Mouse (Mus musculus) hindbrain, embryonic 15.5 days (tissue): ENCODE results near the gene Chit1. TPM values are rescaled to one million over a fixed set of nuclear protein-coding genes. Genes with fewer than 3 reads are reported as not detected.

ENCODE experiments used
- ATAC-seq: fragments of 200-750 bp; cut with Nextera tagmentation; 2 replicates; pipeline ENCODE4 v1.8.0; 2017; ENCODE audit warnings: low read depth, moderate number of reproducible peaks, moderate TSS enrichment; ENCODE audit not compliant: low FRiP score
- H3K27ac ChIP-seq: fragments of 300-500 bp; sonication (generic); replicated peaks from 2 replicates; pipeline ENCODE4 v1.5.1; 2015; ENCODE audit warnings: mild to moderate bottlenecking, inconsistent platforms
- H3K27me3 ChIP-seq: fragments of 300-500 bp; sonication (generic); 2 replicates; pipeline ENCODE4 v1.6.1; 2015; ENCODE audit warnings: control low read depth, inconsistent platforms
- H3K36me3 ChIP-seq: fragments of 300-500 bp; sonication (generic); 2 replicates; pipeline ENCODE4 v1.6.1; 2015; ENCODE audit warnings: control low read depth, inconsistent platforms
- H3K4me1 ChIP-seq: fragments of 300-500 bp; sonication (generic); replicated peaks from 2 replicates; pipeline ENCODE4 v1.6.1; 2015; ENCODE audit warnings: control low read depth, inconsistent platforms
- H3K4me2 ChIP-seq: fragments of 300-500 bp; sonication (generic); 2 replicates; pipeline ENCODE4 v1.6.1; 2015; ENCODE audit warnings: moderate library complexity, mild to moderate bottlenecking, inconsistent platforms
- H3K4me3 ChIP-seq: fragments of 300-500 bp; sonication (generic); 2 replicates; pipeline ENCODE4 v1.5.1; 2015; ENCODE audit warnings: mild to moderate bottlenecking, inconsistent platforms
- H3K9ac ChIP-seq: fragments of 300-500 bp; sonication (generic); 2 replicates; pipeline ENCODE4 v1.6.1; 2015; ENCODE audit warnings: inconsistent platforms
- H3K9me3 ChIP-seq: fragments of 300-500 bp; sonication (generic); 2 replicates; pipeline ENCODE4 v1.6.1; 2016; ENCODE audit warnings: control low read depth, inconsistent platforms
- WGBS: fragments of 180-500 bp; shearing (Covaris S2); methylation state at CpG from one replicate; pipeline ENCODE4 v1.1.7; 2015; 5-methylcytosine and 5-hydroxymethylcytosine counted together
- polyA plus RNA-seq: library from polyadenylated mRNA; unstranded; fragments of >200 nt; fragmentation: Nextera tagmentation; extraction: Ambion mirVana; gene quantifications from 2 replicates; pipeline ENCODE4 v1.2.1, GENCODE M21; 2015

Chit1 gene
- polyA plus RNA-seq, 1 experiment from 2014 or later = 0.38 TPM

DNA sequence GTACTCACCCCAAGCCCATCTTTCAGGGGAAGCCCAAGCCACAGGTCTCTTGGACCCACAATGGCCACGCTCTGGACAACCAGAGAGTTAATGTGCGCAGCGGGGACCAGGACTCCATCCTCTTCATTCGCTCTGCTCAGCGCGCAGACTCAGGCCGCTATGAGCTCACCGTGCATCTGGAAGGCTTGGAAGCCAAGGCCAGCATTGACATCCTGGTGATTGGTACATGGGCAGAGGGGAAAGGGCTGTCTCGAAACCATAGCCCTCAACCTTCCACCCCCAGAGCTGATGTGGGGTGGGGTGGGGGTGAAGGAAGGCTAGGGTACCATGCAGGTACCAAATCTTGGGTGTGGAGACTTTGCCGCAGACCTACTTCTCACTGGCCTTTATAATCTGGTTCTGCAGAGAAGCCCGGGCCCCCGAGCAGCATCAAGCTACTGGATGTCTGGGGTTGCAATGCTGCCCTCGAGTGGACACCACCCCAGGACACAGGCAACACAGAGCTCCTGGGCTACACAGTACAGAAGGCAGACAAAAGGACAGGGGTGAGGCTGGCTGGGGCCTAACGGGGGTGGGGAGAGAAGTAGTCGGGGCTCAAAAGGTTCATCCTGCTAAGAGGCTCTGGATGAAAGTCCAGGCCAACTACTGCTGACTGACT, 86.4 kb downstream of the Chit1 start:
- Histone ChIP-seq H3K27ac (no peak overlapping the region), H3K36me3 (no peaks in the 10 kb centered on the region), H3K4me1 (peaks cover 8% of the 10 kb centered on the region), H3K27me3 (no peaks in the 10 kb centered on the region), H3K4me2 (no peak overlapping the region), H3K4me3 (no peak overlapping the region), H3K9me3 (no peaks in the 10 kb centered on the region), H3K9ac (no peak overlapping the region)
- WGBS = 82% methylated on average over 15 of the region's 15 CpGs
- no peak for ATAC-seq

DNA sequence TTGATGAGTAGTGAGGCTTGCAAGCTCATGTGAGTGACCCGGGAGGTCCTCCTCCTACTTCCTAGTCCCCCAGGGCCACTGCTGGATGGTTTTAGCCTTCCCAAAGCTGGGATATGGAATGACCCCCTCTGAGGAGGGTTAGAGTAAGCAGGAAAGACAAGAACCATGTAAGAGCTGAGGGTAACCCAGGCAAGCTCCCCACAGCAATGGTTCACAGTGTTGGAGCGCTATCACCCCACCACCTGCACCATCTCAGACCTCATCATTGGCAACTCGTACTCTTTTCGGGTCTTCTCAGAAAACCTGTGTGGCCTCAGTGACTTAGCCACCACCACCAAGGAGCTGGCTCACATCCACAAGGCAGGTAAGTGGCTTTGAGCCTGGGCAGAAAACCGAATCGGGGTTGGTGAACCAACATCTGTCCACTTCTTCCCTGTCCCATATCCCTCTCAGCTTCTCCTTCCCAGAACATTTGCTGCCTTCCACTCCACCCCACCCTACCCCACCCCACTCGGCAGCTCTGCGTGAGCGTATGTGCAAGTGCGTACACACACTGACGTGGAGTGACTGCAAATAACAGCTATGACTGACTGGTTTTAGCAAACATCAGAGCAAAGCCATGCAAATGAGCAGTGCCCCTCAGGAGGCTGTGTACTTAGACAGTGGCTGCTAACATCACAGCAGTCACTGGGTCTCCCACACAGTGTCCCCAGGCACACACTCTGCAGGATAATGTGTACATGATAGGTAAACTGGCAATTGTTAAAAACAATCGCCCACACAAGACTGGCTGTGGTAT, 87.4 kb downstream of the Chit1 start:
- WGBS = 74% methylated on average over 12 of the region's 12 CpGs
- H3K27me3 ChIP-seq = no peaks in the 10 kb centered on the region
- peaks cover 8% of the 10 kb centered on the region for H3K4me1 ChIP-seq
- H3K4me3 ChIP-seq = no peak overlapping the region
- no peak overlapping the region for H3K9ac ChIP-seq
- H3K4me2 ChIP-seq = no peak overlapping the region
- no peak overlapping the region for H3K27ac ChIP-seq
- 0 out of 2 replicates have a peak, but pooled peaks cover 3% of the 10 kb centered on the region for H3K36me3 ChIP-seq
- no peak for ATAC-seq
- H3K9me3 ChIP-seq = no peaks in the 10 kb centered on the region

DNA sequence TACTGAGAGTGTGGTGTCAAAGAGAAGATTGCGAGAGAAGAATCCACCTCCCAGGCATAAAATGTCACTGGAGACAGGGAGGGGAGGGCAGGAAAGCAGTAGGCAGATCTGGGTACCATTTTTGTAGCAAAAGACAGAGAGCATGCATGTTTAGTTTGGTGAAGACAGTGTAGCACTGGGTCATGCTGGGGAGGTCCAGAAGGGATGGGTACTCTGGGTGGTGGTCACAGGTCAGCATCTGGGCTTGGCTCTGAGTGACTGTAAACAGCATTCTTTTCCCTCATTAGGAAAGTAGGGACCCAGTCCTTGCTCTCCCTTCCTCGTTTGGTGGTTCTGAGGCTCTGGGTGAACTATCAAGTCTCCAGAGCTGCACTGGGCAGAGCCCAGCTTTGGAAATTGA, 89.4 kb downstream of the Chit1 start:
- ATAC-seq = no peak
- Histone ChIP-seq H3K4me2 (no peak overlapping the region), H3K27me3 (no peaks in the 10 kb centered on the region), H3K27ac (no peak overlapping the region), H3K9ac (no peak overlapping the region), H3K36me3 (0 out of 2 replicates have a peak, but pooled peaks cover 3% of the 10 kb centered on the region), H3K4me1 (peaks cover 13% of the 10 kb centered on the region), H3K4me3 (no peak overlapping the region), H3K9me3 (no peaks in the 10 kb centered on the region)
- 67% methylated on average over 2 of the region's 2 CpGs for WGBS

Other genes with a start within 250 kb of the Chit1 start
- gene Optc, start 203.2 kb upstream of the Chit1 start, polyA plus RNA-seq = 3.0 and 3.9 TPM in 2 replicates
- gene Prelp, start 189.8 kb upstream of the Chit1 start, polyA plus RNA-seq = 12.0 and 18.0 TPM in 2 replicates
- gene Fmod, start 74.0 kb upstream of the Chit1 start, polyA plus RNA-seq = 10.2 and 11.0 TPM in 2 replicates
- 30.4 and 49.0 TPM in 2 replicates for gene Btg2, start 32.1 kb upstream of the Chit1 start, polyA plus RNA-seq
- gene Chil1, start 70.9 kb downstream of the Chit1 start, polyA plus RNA-seq = 1.4 and 2.4 TPM in 2 replicates
- gene Mybph, start 82.2 kb downstream of the Chit1 start, polyA plus RNA-seq = 0.12 and 0.29 TPM in 2 replicates
- gene Adora1, start 124.2 kb downstream of the Chit1 start, polyA plus RNA-seq = 22.5 and 26.0 TPM in 2 replicates
- 0.45 TPM in 1 of 2 replicates, not detected in the other for gene Myog, start 178.7 kb downstream of the Chit1 start, polyA plus RNA-seq
- gene Ppfia4, start 221.7 kb downstream of the Chit1 start, polyA plus RNA-seq = 26.7 and 28.7 TPM in 2 replicates